Mouse (Mus musculus): ENCODE data around the gene Srp68. TPM values are rescaled to one million over a fixed set of nuclear protein-coding genes. Genes with fewer than 3 reads are reported as not detected.
A peak's percentile ranks its signal among the peaks of the same experiment; 100 is the strongest.

Srp68 gene
- total RNA-seq, 1 experiment from 2014 or later: 56.9 TPM

DNA sequence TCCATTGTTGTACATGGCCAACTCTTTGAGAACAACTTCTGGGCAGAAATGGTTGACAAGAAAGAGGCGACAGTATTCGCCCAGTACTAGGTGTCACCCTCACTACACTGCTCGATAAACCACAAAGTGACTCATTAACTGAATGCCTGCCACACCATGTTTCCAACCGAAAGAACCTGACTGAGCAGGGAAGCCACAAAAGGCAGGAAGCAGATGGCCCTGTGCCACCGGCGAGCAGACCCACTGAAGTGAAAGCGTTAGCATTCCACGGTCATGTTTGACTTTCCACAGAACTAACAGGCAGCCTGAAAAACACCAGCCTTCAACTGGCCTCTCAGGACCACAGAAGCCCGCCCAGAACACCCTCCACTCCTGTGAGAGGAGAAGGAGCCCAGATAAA lies 19.4 kb downstream of the Srp68 start:
- peak; percentile 76 for ATAC-seq (replicated peaks; ENCODE audit: low read depth, poor library complexity, severe bottlenecking)

DNA sequence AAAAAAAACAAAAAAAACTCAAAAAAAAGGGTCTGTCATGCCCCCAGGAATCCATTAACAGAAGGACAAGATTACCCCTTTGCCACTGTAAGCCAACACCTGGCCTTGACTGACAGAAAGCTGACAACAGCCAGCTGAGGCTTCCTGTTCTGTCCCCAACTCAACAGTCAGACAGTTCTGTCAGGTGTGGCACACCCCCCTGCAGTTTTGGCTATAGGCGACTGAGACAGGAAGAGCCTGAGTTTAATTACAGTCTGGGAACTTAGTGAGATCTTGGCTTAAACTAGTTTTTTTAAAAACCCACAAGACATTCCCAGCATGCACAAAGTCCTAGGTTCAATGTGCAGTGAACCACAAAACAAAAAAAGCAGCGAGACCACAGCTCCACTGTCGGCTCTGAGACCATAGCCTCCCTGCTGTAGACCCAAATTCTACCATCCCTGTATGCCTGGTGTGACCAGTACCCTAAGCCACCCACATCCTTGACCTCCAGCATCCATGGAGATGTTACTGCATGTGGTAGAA lies 20.9 kb downstream of the Srp68 start:
- peak; percentile 7; the same call in 1 of the 2 replicates for ATAC-seq (replicated peaks; ENCODE audit: low read depth, poor library complexity, severe bottlenecking)

DNA sequence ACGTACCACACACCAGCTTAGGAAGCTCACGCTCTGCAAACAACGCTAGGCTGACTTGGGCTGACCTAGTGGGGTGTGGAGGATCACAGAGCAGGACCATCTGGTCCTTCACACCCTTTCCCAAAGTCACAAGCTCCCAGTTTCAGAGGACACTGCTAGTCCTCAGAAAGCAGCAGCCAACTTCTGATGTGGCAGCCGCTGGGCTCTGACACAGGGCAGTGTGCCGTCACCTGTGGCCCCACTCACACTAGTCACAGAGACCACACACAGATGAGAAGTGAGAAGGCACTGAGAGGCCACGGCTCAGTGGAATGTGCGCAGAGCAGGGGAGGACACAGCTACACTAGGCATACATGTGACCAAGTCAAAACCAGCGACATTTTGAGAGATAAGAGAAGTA lies 23.1 kb downstream of the Srp68 start:
- ATAC-seq (replicated peaks; ENCODE audit: low read depth, poor library complexity, severe bottlenecking): no peak

DNA sequence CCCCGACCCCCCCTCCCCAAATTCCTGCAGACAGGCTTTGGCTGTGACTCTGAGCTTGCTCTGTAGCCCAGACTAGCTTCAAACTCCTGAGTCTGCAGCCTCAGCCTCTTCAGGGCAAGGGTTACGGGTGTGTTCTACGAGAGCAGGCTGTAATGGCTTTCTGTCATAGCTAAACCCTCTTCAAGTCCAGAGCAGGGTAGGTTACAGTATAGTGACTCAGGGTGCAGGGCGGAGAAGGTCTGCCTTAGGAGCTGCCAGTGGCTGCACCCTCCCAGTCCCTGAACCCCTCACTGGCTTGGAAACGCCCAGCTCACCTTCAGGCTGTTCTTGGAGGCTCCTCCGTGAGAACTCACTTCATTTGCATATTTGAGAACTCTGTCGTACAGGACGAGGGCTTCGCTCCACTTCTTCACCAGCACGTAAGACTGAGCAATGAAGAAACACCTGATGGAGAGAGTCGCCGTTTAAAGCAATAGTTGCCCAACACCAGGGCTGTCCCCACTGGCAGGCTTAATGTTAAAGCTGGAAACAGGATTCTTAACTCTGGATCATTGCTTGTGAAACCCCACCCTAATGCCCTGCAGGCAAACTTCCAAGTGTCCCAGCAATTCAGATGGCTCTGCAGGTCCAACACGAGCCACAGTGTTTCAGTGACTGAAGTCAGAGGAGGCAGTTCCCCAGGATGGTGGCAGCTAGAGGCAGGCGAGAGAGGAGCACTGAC lies 26.4 kb downstream of the Srp68 start:
- no peak for ATAC-seq (replicated peaks; ENCODE audit: low read depth, poor library complexity, severe bottlenecking)

DNA sequence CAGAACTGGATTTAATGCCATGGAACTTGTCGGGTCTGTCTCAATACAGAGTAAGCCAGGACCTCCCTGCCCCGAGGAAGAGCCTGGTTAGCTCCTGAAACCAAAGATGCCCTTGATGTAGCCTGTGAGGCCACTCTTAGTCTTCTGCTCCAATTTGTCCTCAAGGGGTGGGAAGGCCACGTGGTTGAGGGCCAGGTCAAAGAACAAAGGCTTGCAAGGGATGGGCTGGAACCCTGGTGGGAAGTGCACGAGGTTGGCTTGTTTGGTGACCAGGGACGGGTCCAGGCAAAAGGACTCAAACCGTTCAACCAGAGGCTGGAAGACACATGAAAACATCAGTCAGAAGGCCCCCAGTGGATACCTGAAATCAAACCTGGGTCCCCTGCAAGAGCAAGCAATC lies 28.4 kb downstream of the Srp68 start:
- ATAC-seq (replicated peaks; ENCODE audit: low read depth, poor library complexity, severe bottlenecking): no peak

DNA sequence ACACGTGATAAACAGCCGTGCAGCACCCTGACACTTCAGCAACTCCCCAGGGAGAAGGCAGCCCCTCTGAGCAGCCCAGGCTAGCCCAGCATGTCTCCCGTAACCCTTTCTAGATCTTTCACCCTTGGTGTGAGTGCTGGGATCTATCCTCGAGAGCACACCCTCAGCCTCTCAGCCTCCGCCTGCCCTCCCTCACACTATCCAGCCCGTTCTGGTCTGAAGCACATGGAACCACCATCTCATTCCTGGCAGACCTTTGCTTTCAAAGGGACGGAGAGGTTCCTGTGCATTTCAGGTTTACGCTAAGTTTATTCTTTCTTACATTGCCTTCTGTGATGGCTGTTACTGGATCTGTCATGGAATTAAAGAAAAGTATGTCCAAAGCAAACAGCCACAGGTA lies 29.4 kb downstream of the Srp68 start:
- no peak for ATAC-seq (replicated peaks; ENCODE audit: low read depth, poor library complexity, severe bottlenecking)

DNA sequence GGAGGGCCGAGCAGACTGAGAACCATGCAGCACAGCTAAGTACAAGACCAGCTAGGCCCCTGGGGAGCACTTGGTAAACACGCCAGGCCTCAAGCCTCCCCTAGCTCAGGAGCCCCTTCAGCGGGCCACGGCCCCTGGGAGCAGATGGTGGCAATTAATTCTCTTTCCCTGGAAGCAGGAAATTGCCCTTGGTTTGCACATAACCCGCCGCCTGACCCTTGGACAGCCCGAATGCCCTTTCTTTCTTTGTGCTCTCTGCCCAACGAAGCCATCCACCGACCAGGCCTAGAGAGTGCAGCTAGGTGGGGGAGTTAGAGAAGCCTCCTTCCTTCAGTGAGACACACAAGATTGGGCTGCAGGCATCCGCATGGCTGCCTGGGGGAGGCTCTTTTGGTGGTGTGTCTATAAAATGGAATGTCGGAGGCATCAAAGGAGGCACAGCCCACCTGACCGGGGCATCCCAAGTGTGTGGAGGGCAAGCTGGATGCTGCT lies 32.2 kb downstream of the Srp68 start:
- no peak for ATAC-seq (replicated peaks; ENCODE audit: low read depth, poor library complexity, severe bottlenecking)

DNA sequence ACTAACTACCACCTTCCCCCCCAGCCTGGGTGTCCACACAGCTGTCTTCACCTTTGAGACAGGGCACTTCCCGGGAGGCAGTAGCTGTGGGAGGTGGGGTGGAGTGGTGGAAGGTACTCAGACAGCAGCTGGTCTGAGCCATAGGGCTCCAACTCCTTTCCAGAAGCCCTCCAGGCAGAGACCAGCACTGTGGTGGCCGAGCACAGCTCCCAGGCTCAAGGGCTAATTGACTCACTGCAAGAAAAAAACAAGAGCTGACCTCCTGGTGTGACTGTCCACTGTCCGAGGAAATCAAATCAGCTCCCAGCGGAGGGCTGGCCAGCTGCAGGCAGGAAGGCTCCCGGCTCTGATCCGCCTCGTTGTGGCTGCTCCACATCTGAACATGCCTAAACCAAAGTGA lies 34.2 kb downstream of the Srp68 start:
- no peak for ATAC-seq (replicated peaks; ENCODE audit: low read depth, poor library complexity, severe bottlenecking)

DNA sequence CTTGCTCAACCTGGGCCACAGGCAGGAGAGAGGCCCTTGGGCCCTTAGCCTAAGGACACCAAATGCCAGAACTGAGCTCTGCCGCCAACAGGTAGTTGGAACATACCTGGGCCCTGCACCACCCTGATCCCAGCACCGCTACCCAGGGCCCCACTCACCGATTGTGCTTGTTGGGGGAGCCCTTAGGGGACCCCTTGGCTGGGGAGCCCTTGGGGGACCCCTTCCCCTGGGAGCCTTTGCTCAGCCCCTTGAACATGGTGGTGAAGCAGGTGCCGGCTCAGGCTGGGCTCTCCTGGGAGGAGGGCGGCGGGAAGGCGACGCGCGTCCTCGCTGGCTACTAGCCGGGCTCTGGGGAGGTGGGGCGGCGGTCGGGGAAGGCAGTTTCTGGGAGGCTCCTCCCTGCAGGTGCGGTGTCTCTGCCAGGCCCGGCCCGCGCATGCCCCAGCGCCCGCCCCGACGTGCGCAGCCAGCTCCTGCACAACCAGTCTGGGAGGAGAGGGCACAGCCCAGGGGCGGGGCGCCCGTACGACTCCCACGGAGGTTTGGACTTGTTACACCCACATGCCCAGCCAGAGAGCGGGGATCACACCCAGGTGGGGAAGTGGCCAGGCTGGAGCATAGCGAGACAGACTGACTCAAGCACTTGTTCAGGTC lies 36.1 kb downstream of the Srp68 start, which contains the start of gene Evpl:
Evpl (minus strand) TSS at position 336 of the 654 bp plus-strand sequence.
- ATAC-seq (replicated peaks; ENCODE audit: low read depth, poor library complexity, severe bottlenecking): peak; percentile 79

DNA sequence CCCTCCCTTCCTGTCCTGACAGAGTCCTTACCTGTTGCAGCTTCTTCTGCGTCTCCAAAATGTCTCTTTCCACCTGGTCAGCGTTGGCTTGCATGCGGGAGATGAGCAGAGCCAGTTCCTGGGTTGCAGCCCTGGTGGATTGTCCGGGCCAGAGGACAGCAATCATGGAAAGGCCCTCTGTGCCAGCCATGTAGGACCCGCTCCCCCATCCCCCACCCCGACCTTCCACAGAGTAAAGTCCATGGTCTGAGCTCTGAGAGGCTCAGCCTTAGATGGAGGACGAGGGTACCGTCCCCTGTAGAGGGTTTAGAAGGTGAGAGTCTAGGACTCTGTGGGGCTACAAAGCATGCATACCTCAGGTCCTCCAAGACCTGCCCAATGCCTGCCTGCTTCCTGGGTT lies 39.1 kb downstream of the Srp68 start:
- ATAC-seq (replicated peaks; ENCODE audit: low read depth, poor library complexity, severe bottlenecking): no peak

DNA sequence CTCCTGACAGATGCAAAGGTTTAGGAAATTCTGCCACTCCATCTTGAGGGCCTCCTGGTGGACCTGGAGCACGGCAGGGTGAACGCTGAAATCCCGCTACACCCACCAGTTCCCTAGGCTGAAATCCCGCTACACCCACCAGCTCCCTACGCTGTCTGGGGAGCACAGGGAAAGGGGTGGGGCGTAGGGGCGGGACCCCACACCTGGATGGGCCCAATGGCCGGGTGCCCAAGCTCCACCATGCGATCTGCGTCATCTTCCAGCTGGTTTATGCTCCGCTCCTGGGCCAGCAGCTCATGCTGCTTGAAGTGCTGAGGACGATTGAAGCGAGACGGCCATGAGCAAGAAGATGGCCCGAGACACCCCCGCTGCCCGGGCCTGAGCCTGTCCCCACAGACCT lies 41.6 kb downstream of the Srp68 start:
- no peak for ATAC-seq (replicated peaks; ENCODE audit: low read depth, poor library complexity, severe bottlenecking)

DNA sequence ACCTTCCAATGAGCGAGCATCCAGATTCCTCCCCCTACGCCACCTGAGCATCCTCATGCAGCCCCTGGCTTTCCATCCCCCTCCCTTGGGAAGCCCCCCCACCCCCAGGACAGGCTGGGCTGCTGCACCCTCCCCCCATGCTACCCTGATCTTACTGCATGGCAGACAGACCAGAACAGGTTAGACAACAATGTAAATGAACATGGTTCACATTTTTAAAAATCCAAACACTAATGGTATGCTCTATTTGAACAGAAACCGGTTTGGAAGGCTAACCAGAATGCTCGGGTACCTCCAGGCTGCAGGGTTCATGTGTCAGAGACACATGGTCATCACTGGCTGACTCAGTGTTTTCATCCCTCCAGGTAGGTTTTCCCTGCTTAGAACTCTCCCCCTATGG lies 45.3 kb downstream of the Srp68 start:
- ATAC-seq (replicated peaks; ENCODE audit: low read depth, poor library complexity, severe bottlenecking): no peak

DNA sequence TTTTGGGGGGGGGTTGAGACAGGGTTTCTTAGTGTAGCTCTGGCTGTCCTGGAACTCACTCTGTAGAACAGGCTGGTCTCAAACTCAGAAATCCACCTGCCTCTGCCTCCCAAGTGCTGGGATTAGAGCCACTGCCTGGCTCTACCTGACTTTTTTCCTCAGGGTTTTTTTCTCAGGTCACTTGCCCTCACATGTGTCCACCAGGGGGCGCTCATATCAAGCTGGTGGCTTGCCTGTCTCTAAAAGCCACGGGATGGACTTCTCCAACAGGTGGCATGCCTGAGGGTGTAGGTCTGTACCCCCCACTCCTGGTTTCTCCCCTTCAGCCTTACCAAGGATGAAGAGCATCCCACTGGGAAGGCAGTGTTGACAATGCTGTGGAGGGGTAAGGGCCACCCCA lies 47.6 kb downstream of the Srp68 start:
- peak; percentile 65 for ATAC-seq (replicated peaks; ENCODE audit: low read depth, poor library complexity, severe bottlenecking)

DNA sequence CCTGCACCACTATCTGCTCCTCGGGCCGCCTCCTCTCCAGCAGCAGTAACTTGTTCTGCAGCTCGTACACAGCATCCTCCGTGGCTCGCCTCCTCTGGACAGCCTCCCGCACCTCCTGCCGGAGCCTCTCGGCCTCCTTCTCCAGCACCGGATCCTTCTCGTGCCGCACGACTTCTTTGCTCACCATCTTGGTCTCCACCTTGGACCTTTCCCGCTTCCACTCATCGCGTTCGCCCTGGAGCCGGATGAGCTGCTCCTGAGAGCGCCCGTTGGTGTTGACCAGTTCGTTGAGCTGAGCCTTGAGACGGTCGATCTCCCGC lies 51.3 kb downstream of the Srp68 start:
- ATAC-seq (replicated peaks; ENCODE audit: low read depth, poor library complexity, severe bottlenecking): no peak

DNA sequence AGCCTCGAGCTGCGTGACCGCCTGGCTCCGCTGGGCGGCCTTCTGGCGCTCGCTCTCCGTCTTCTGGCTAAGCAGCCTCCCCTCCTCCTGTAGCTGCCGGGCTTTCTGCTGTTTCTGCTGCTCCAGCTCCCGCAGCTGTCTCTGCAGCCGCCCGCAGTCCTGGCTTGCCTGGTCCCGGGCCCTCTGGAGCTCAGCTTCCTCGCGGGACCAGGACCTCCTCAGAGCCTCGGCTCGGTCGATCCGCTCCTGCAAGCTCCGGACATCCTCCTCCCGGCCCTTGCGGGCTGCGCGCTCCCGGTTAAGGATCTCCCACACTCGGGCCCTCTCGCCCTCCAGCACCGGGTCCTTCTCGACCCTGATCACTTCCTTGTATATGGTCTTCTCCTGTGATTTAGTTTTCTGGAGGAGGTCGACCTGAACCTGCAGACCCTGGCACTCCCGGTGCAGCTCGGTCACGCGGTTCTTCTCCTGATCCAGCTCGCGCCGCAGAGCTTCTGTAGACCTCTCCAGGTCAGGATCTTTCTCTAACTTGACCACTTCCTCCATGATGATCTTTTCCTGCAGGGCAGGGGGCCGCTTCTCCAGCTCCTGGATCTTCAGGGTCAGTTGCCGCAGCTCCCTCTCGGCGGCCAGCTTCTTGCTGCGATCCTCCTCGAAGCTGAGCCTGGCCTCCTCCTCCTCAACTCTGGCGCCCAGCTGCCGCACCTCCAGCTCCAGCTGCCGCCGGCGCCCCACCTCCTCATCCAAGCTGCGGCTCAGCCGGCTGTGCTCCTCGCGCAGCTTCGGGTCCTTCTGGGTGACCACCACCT lies 51.9 kb downstream of the Srp68 start:
- ATAC-seq (replicated peaks; ENCODE audit: low read depth, poor library complexity, severe bottlenecking): no peak

DNA sequence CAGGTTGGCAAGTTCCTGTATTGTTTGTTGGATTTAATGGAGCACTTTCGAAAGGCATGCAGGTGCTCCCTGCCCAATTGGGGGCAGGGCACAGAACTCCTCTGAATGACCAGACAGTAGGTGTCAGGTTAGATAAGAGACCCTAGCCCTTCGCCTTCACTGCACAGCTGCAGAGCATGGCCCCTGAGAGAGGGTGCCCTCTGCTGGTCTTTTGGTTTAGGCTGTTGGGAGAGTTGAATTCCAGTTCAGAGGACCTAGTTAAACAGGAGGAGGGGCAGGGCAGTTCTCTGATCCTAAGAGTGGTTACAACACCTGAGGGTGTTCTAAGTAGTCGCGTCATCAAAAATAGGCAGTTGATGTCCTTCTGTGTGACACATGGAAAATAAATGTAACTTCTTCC lies 54.1 kb downstream of the Srp68 start:
- ATAC-seq (replicated peaks; ENCODE audit: low read depth, poor library complexity, severe bottlenecking): peak; percentile 38; the same call in 1 of the 2 replicates

DNA sequence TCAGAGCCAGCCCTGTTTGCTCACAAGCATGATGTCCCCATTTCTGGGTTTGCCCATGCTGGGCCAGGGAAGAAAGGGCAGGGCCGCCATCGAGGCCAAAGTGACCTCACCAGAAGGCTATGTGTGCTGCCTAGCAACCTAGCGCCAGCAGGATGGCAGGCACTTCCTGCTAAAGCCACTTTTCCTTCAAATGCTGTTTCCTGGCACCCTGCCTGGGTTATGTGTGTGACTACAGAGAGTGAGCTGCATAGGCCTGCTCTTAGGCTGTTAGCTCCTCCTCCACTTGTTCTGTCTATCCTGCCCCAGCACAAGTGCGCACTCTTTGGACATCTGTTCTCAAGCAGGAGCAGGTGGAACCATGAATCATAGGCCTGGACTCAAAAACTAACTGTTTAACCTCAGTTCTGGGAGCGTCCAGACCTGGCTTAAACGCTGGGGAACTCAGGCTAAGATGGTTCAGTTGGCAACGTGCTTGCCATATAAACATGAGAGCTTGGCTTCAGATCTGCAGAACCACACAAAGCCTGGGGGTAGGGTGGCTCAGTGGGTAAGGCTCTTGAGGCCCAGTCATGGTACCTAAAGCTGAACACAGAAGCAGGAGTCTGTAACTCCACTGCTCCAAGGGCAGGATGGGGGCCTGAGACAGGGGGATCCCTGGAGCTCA lies 55.1 kb downstream of the Srp68 start:
- peak; percentile 72 for ATAC-seq (replicated peaks; ENCODE audit: low read depth, poor library complexity, severe bottlenecking)

DNA sequence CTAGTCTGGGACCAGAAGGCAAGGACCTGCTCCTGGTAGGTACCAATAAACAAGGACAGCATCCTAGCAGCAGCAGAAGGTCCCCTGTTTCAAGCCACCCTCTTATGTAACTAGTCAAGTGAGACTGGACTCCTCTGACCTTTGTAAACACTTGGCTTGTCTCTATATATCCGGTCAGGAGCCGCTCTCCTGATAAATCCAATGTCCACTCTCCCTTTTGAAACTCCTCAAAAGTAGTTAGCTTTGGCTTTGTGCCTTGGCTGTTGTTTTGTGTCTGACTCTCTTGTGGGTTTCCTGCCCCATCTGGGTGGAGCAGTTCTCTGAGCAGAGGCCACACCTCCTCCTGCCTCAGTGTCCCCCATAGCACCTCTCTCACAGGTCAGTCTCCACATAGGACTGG lies 55.8 kb downstream of the Srp68 start:
- no peak for ATAC-seq (replicated peaks; ENCODE audit: low read depth, poor library complexity, severe bottlenecking)

DNA sequence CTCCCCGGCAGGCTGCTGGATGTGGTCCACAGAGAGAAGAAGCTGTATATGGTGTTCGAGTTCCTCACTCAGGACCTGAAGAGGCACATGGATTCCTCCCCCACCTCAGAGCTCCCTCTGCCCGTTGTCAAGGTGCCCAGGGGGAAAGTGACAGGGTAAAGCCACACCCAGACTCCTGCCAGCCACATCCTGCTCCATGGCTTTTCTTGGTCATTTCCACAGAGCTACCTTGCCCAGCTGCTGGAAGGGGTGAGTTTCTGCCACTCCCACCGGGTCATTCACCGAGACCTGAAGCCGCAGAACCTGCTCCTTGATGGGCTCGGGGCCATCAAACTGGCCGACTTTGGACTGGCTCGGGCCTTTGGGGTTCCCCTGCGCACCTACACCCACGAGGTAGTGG lies 57.5 kb downstream of the Srp68 start:
- ATAC-seq (replicated peaks; ENCODE audit: low read depth, poor library complexity, severe bottlenecking): no peak

DNA sequence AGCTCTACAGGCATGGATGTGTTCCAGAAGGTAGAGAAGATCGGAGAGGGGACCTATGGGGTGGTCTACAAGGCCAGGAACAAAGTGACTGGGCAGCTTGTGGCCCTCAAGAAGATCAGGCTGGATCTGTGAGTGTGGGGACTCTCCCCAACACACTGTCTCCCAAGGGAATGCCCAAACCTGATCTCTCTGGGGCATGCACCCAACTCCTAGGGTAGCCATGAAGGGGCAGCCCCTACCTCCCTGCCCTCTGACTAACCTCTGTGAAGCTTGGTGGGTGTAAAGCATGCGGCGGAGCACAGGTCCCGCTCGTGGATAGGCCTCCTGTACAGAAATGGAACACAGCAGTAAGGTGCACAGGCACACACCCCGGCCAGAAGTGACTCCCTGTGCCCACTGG lies 58.0 kb downstream of the Srp68 start:
- ATAC-seq (replicated peaks; ENCODE audit: low read depth, poor library complexity, severe bottlenecking): no peak

Data from common myeloid progenitor, adult 5-6 weeks (primary cell).